Mouse (Mus musculus) myocyte (in vitro differentiated cells): Measurements from ENCODE around the gene Nectin1.

ENCODE experiments used
- CEBPB ChIP-seq: IDR thresholded peaks from 2 replicates; pipeline ENCODE4 v1.6.1; 2011; ENCODE audit warnings: mild to moderate bottlenecking, moderate library complexity; ENCODE audit not compliant: poor library complexity, insufficient read depth, severe bottlenecking
- MYOD1 ChIP-seq, 3 experiments: IDR thresholded peaks; one replicate each; pipeline ENCODE4 v1.6.1; 2011; ENCODE audit warnings: control low read depth in 2 of 3, low read depth in 2 of 3, mild to moderate bottlenecking in 2 of 3, moderate library complexity in 1 of 3; ENCODE audit not compliant: insufficient read length in 2 of 3, control insufficient read depth in 1 of 3
- MYOG ChIP-seq, 3 experiments: IDR thresholded peaks; one replicate each; pipeline ENCODE4 v1.6.1; 2011; ENCODE audit warnings: control low read depth in 2 of 3, low read depth in 2 of 3, mild to moderate bottlenecking in 2 of 3; ENCODE audit not compliant: insufficient read length in 2 of 3, control insufficient read depth in 1 of 3, insufficient read depth in 1 of 3
- POLR2A ChIP-seq: IDR thresholded peaks from one replicate; pipeline ENCODE4 v1.6.1; 2011; ENCODE audit warnings: low read depth, mild to moderate bottlenecking, control low read depth, moderate library complexity; ENCODE audit not compliant: insufficient read length
- POLR2AphosphoS2 ChIP-seq: IDR thresholded peaks from one replicate; pipeline ENCODE4 v1.6.1; 2011; ENCODE audit warnings: low read depth, control low read depth; ENCODE audit not compliant: insufficient read length
- REST ChIP-seq: IDR thresholded peaks from one replicate; pipeline ENCODE4 v1.6.1; 2011; ENCODE audit warnings: mild to moderate bottlenecking, control low read depth, moderate library complexity; ENCODE audit not compliant: insufficient read depth, insufficient read length
- SRF ChIP-seq: IDR thresholded peaks from one replicate; pipeline ENCODE4 v1.6.1; 2011; ENCODE audit warnings: low read depth; ENCODE audit not compliant: control insufficient read depth, insufficient read length
- TCF12 ChIP-seq: IDR thresholded peaks from one replicate; pipeline ENCODE4 v1.6.1; 2011; ENCODE audit warnings: mild to moderate bottlenecking, control low read depth; ENCODE audit not compliant: poor library complexity, insufficient read depth, severe bottlenecking
- USF1 ChIP-seq: IDR thresholded peaks from one replicate; pipeline ENCODE4 v1.6.1; 2011; ENCODE audit warnings: low read depth, mild to moderate bottlenecking, control low read depth, moderate library complexity

- no peak for TF ChIP-seq POLR2AphosphoS2
- TF ChIP-seq USF1: no peak
- TF ChIP-seq REST: no peak
- TF ChIP-seq POLR2A: no peak
- TF ChIP-seq MYOD1 (IDR thresholded peaks at IDR 0.05; ENCODE audit: control insufficient read depth in 1 of 3, insufficient read length in 2 of 3, low read depth in 2 of 3): no peak
- TF ChIP-seq SRF: no peak
- TF ChIP-seq CEBPB: no peak
- no peak for TF ChIP-seq MYOG (IDR thresholded peaks at IDR 0.05; ENCODE audit: control insufficient read depth in 1 of 3, insufficient read depth in 1 of 3, insufficient read length in 2 of 3, low read depth in 2 of 3)
- no peak for TF ChIP-seq TCF12
These were observed 6.3 kb downstream of the Nectin1 start for GRCm38 (mm10) chr9:43750053-43750452.
